Mouse (Mus musculus) skeletal muscle tissue, adult 2 months (tissue): ENCODE measurements around the gene Asic2.

Experiments used
- DNase-seq: peaks from one replicate; pipeline ENCODE4 v3.0.0-alpha.2; 2012; ENCODE audit warnings: low read depth, low spot score

The Asic2 gene

GRCm38 (mm10) chr11:81845010-81845685 lies 123.1 kb downstream of the Asic2 start:
- DNase-seq, result peak; percentile 17

GRCm38 (mm10) chr11:81841001-81841400 lies 127.3 kb downstream of the Asic2 start:
- DNase-seq, result no peak

- no peak for DNase-seq
Observed at GRCm38 (mm10) chr11:81838426-81838825, 129.8 kb downstream of the Asic2 start.

GRCm38 (mm10) chr11:81832381-81832780 lies 135.9 kb downstream of the Asic2 start:
- no peak for DNase-seq

GRCm38 (mm10) chr11:81816531-81816930 lies 151.7 kb downstream of the Asic2 start:
- DNase-seq, result no peak

- no peak for DNase-seq
Observed at GRCm38 (mm10) chr11:81814816-81815215, 153.4 kb downstream of the Asic2 start.

- no peak for DNase-seq
Observed at GRCm38 (mm10) chr11:81806905-81807659, 161.2 kb downstream of the Asic2 start.

GRCm38 (mm10) chr11:81803544-81803943 lies 164.7 kb downstream of the Asic2 start:
- no peak for DNase-seq

GRCm38 (mm10) chr11:81802614-81803013 lies 165.6 kb downstream of the Asic2 start:
- DNase-seq, result no peak

GRCm38 (mm10) chr11:81800899-81801298 lies 167.4 kb downstream of the Asic2 start:
- no peak for DNase-seq

GRCm38 (mm10) chr11:81793588-81793987 lies 174.7 kb downstream of the Asic2 start:
- DNase-seq, result no peak

- DNase-seq, result no peak
Observed at GRCm38 (mm10) chr11:81791579-81791978, 176.7 kb downstream of the Asic2 start.

GRCm38 (mm10) chr11:81780596-81780995 lies 187.7 kb downstream of the Asic2 start:
- DNase-seq, result peak; percentile 8

GRCm38 (mm10) chr11:81779881-81780280 lies 188.4 kb downstream of the Asic2 start:
- peak; percentile 68 for DNase-seq

GRCm38 (mm10) chr11:81771195-81771895 lies 196.9 kb downstream of the Asic2 start:
- DNase-seq, result no peak

- DNase-seq, result peak; percentile 9
Observed at GRCm38 (mm10) chr11:81769691-81770260, 198.5 kb downstream of the Asic2 start.

- DNase-seq, result no peak
Observed at GRCm38 (mm10) chr11:81768305-81768704, 200.0 kb downstream of the Asic2 start.

- no peak for DNase-seq
Observed at GRCm38 (mm10) chr11:81767781-81768180, 200.5 kb downstream of the Asic2 start.

GRCm38 (mm10) chr11:81765288-81765687 lies 203.0 kb downstream of the Asic2 start:
- peak; percentile 17 for DNase-seq

GRCm38 (mm10) chr11:81764778-81765177 lies 203.5 kb downstream of the Asic2 start:
- no peak for DNase-seq

- no peak for DNase-seq
Observed at GRCm38 (mm10) chr11:81757221-81757620, 211.0 kb downstream of the Asic2 start.

GRCm38 (mm10) chr11:81750876-81751275 lies 217.4 kb downstream of the Asic2 start:
- no peak for DNase-seq
